Mouse (Mus musculus): ENCODE results near the gene Bloc1s2. TPM values are rescaled to one million over a fixed set of nuclear protein-coding genes. Genes with fewer than 3 reads are reported as not detected.

The Bloc1s2 gene
- polyA plus RNA-seq (2012; rRNA removed) (50.5 and 74.8 TPM in 2 replicates), polyA plus RNA-seq (2014; fragmentation: Nextera tagmentation; extraction: Ambion mirVana) (82.1 and 87.5 TPM in 2 replicates)

DNA sequence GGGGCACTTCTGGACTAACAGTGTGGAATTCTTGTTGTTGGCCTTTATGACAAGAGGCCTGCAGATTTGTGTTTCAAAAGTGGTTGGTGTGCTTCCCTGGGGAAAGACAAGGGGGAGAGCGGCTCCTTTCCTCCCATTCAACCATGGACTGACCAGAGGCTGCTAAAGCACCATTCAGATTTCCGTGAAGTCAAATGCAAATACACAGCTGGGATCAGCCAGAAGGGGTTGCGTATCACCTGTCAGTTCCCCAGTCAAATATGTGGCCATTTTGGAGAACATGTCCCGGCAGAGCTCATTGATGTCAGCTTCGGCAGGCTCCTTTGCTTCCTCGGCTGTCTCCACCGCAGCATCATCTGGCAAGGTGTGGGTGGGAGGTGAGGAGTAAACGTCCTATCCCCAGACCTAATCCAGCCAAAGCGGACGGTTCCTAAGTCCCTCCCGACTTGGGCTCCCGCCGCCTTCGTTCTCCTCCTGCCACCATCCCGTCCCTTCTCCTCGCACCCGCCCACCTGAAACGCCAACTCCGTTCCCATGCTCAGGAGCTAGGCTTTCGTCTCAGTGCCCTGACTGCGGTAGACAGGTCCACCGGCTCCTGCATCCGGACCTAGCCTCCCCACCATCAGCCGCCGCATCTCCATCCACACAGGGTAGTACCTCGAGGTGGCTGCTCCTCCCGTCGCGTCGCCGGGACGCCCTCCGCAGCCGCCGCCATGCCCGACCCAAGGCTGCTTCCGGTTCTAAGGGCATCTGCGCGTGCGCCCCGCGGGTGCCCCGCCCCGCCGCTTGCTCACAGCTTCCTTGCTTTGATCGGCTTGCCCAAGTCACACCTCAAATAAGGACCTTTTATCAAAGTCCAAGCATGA, at the start of gene Bloc1s2:
Bloc1s2 (minus strand) TSS at position 745 of the 866 bp plus-strand sequence.
- Histone ChIP-seq H3K4me1 (ENCODE audit: control insufficient read depth, insufficient read depth, low read length) (peaks cover 11% of the 10 kb centered on the region), H3K9me3 (ENCODE audit: control insufficient read depth, low read length) (no peaks in the 10 kb centered on the region), H3K4me3 (replicated peaks; ENCODE audit: low read length) (peak within 1 kb of the TSS; percentile 70), H3K4me2 (replicated peaks; ENCODE audit: low read depth, low read length, severe bottlenecking) (peak within 1 kb of the TSS; percentile 65), H3K27me3 (ENCODE audit: control insufficient read depth, insufficient read depth, low read length) (no peaks in the 10 kb centered on the region), H3K9ac (ENCODE audit: low read depth, low read length, severe bottlenecking) (peak within 1 kb of the TSS; percentile 69), H3K27ac (replicated peaks; ENCODE audit: low read depth, low read length) (0 out of 2 replicates have a peak within 1 kb of the TSS, but pooled peaks have one; percentile 38), H3K36me3 (ENCODE audit: control insufficient read depth, insufficient read depth, low read length) (peaks cover 36% of the 10 kb centered on the region)
- peak; percentile 85 for ATAC-seq (ENCODE audit: low FRiP score, low read depth)
- peak; percentile 83; the same call in 1 of the 2 replicates for TF ChIP-seq POLR2A (IDR thresholded peaks at IDR 0.05; ENCODE audit: borderline replicate concordance, extremely low read depth, insufficient read depth, insufficient read length)
- 3% methylated on average over 46 of the region's 46 CpGs for WGBS
- DNase-seq (ENCODE audit: low spot score), result peak; percentile 74

DNA sequence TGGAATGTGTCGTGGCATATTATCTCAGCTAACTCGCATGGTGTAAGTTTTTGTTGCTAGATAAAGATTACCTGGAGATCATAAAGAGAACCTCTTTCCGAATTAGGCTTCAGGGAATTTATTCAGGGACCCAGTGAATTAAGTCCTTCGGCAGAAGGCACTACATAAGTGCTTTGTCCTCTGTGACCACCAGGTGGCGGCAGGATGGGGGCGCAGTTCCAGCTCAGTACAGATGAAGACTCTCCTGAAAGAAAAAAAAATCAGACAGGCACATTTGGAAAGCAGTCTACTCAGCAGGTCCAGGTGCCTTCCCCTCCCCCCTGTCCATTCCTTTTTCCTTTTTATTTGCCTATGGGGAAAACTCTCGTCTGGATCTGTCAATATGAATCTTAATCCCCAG, 48.9 kb upstream of the Bloc1s2 start:
- DNase-seq (ENCODE audit: low spot score) (peak; percentile 65), ATAC-seq (ENCODE audit: low FRiP score, low read depth) (peak; percentile 57; the same call in 1 of the 2 replicates)
- Histone ChIP-seq H3K27me3 (ENCODE audit: control insufficient read depth, insufficient read depth, low read length) (no peaks in the 10 kb centered on the region), H3K9ac (ENCODE audit: low read depth, low read length, severe bottlenecking) (no peak overlapping the region), H3K4me1 (ENCODE audit: control insufficient read depth, insufficient read depth, low read length) (no peaks in the 10 kb centered on the region), H3K36me3 (ENCODE audit: control insufficient read depth, insufficient read depth, low read length) (no peaks in the 10 kb centered on the region), H3K4me2 (replicated peaks; ENCODE audit: low read depth, low read length, severe bottlenecking) (no peak overlapping the region), H3K27ac (replicated peaks; ENCODE audit: low read depth, low read length) (no peak overlapping the region), H3K4me3 (replicated peaks; ENCODE audit: low read length) (no peak overlapping the region), H3K9me3 (ENCODE audit: control insufficient read depth, low read length) (no peaks in the 10 kb centered on the region)
- TF ChIP-seq POLR2A (IDR thresholded peaks at IDR 0.05; ENCODE audit: borderline replicate concordance, extremely low read depth, insufficient read depth, insufficient read length), result no peak
- WGBS, result 13% methylated on average over 7 of the region's 7 CpGs

DNA sequence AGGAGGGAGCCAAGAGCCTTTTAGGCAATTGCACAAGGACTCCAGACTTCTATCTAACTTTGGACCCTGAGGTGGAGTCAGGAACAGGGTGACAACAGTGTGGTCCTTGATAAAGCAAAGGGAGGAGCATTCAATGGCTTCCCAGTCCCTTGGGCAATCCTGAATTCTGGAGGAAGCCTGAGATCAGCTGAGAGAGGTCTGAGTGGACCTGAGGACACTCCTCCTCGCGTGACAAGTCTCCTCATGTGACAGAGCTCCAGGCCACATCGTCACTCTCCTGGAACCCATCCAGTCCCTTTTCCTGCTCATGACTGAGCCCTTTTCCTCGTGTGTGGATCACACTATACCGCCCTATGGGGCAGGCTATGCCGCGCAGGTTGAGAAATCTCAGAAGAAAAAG, 47.7 kb upstream of the Bloc1s2 start:
- Histone ChIP-seq H3K4me2 (replicated peaks; ENCODE audit: low read depth, low read length, severe bottlenecking) (no peak overlapping the region), H3K4me3 (replicated peaks; ENCODE audit: low read length) (no peak overlapping the region), H3K9ac (ENCODE audit: low read depth, low read length, severe bottlenecking) (no peak overlapping the region), H3K27me3 (ENCODE audit: control insufficient read depth, insufficient read depth, low read length) (no peaks in the 10 kb centered on the region), H3K36me3 (ENCODE audit: control insufficient read depth, insufficient read depth, low read length) (no peaks in the 10 kb centered on the region), H3K9me3 (ENCODE audit: control insufficient read depth, low read length) (no peaks in the 10 kb centered on the region), H3K27ac (replicated peaks; ENCODE audit: low read depth, low read length) (no peak overlapping the region), H3K4me1 (ENCODE audit: control insufficient read depth, insufficient read depth, low read length) (no peaks in the 10 kb centered on the region)
- ATAC-seq (ENCODE audit: low FRiP score, low read depth) (no peak), DNase-seq (ENCODE audit: low spot score) (no peak)
- 79% methylated on average over 7 of the region's 7 CpGs for WGBS
- no peak for TF ChIP-seq POLR2A (IDR thresholded peaks at IDR 0.05; ENCODE audit: borderline replicate concordance, extremely low read depth, insufficient read depth, insufficient read length)

GRCm38 (mm10) chr19:44192342-44192741, 46.1 kb upstream of the Bloc1s2 start, which contains the start of gene Pkd2l1:
Gene Pkd2l1, minus strand, starts transcription at chr19:44192442.
- Histone ChIP-seq H3K4me3 (replicated peaks; ENCODE audit: low read length) (no peak within 1 kb of the TSS), H3K9ac (ENCODE audit: low read depth, low read length, severe bottlenecking) (no peak within 1 kb of the TSS), H3K9me3 (ENCODE audit: control insufficient read depth, low read length) (no peaks in the 10 kb centered on the region), H3K4me1 (ENCODE audit: control insufficient read depth, insufficient read depth, low read length) (no peaks in the 10 kb centered on the region), H3K27ac (replicated peaks; ENCODE audit: low read depth, low read length) (no peak within 1 kb of the TSS), H3K36me3 (ENCODE audit: control insufficient read depth, insufficient read depth, low read length) (no peaks in the 10 kb centered on the region), H3K4me2 (replicated peaks; ENCODE audit: low read depth, low read length, severe bottlenecking) (no peak within 1 kb of the TSS), H3K27me3 (ENCODE audit: control insufficient read depth, insufficient read depth, low read length) (no peaks in the 10 kb centered on the region)
- WGBS, result 50% methylated on average over 3 of the region's 3 CpGs
- TF ChIP-seq POLR2A (IDR thresholded peaks at IDR 0.05; ENCODE audit: borderline replicate concordance, extremely low read depth, insufficient read depth, insufficient read length), result no peak
- ATAC-seq (ENCODE audit: low FRiP score, low read depth) (no peak), DNase-seq (ENCODE audit: low spot score) (no peak)

- DNase-seq (ENCODE audit: low spot score), result no peak
- no peak overlapping the region for H3K9ac ChIP-seq (ENCODE audit: low read depth, low read length, severe bottlenecking)
- H3K36me3 ChIP-seq (ENCODE audit: control insufficient read depth, insufficient read depth, low read length), result no peaks in the 10 kb centered on the region
- no peak for TF ChIP-seq POLR2A (IDR thresholded peaks at IDR 0.05; ENCODE audit: borderline replicate concordance, extremely low read depth, insufficient read depth, insufficient read length)
- H3K4me1 ChIP-seq (ENCODE audit: control insufficient read depth, insufficient read depth, low read length), result no peaks in the 10 kb centered on the region
- H3K27ac ChIP-seq (replicated peaks; ENCODE audit: low read depth, low read length), result no peak overlapping the region
- WGBS, result 81% methylated on average over 4 of the region's 4 CpGs
- no peak for ATAC-seq (ENCODE audit: low FRiP score, low read depth)
- no peaks in the 10 kb centered on the region for H3K27me3 ChIP-seq (ENCODE audit: control insufficient read depth, insufficient read depth, low read length)
- no peak overlapping the region for H3K4me3 ChIP-seq (replicated peaks; ENCODE audit: low read length)
- no peaks in the 10 kb centered on the region for H3K9me3 ChIP-seq (ENCODE audit: control insufficient read depth, low read length)
- no peak overlapping the region for H3K4me2 ChIP-seq (replicated peaks; ENCODE audit: low read depth, low read length, severe bottlenecking)
Measured at GRCm38 (mm10) chr19:44189056-44189455, 42.8 kb upstream of the Bloc1s2 start.
